ENCODE assay signal across 19 mouse cellular contexts in genomic region chr5:120961004-120961403, GRCm38 (mm10). TPM values are rescaled to one million over a fixed set of nuclear protein-coding genes. Genes with fewer than 3 reads are reported as not detected.
A peak's percentile ranks its signal among the peaks of the same experiment; 100 is the strongest.
DNase-seq lines count a peak whose midpoint lies in the region; ATAC-seq and TF ChIP-seq lines count a peak whose summit lies in the region.
"Had no signal": no experiment of that assay in that cellular context is flagged by ENCODE, and none has a peak within 500 bp of the region (broad histone marks: within the 10 kb centered on the region; RNA-seq: fewer than 3 reads in every experiment).

No protein-coding gene starts in this region.

- 59% methylated on average over 4 of the region's 4 CpGs for WGBS in intestine, embryonic 14.5 days
- WGBS in intestine, postnatal 0 days = 53% methylated on average over 4 of the region's 4 CpGs
- 64% methylated on average over 4 of the region's 4 CpGs for WGBS in embryonic facial prominence, embryonic 10.5 days
- 51% methylated on average over 4 of the region's 4 CpGs for WGBS in stomach, postnatal 0 days

- no peak overlapping the region for H3K27ac ChIP-seq in intestine, embryonic 14.5 days (ENCODE audit: low read depth)
- H3K27ac ChIP-seq in intestine, postnatal 0 days (ENCODE audit: low read depth, low read length) = no peak overlapping the region
- no peak overlapping the region for H3K27ac ChIP-seq in embryonic facial prominence, embryonic 10.5 days (replicated peaks)
- H3K27ac ChIP-seq in stomach, postnatal 0 days (replicated peaks) = no peak overlapping the region
- no peak overlapping the region for H3K27ac ChIP-seq in gastrocnemius, adult 2 months
- H3K27ac ChIP-seq: heart, adult 2 months; limb, embryonic 15.5 days; midbrain, embryonic 13.5 days; neural tube, embryonic 12.5 days had no signal

- peak; percentile 70 for DNase-seq in intestine, embryonic 14.5 days (ENCODE audit: low spot score)
- peak; percentile 29 for DNase-seq in thymus, postnatal 4 days
- no peak for DNase-seq in thymus, adult 18-20 months
- peak; percentile 35 for DNase-seq in embryonic facial prominence, embryonic 10.5 days (ENCODE audit: low spot score)
- DNase-seq in stomach, postnatal 0 days (ENCODE audit: low spot score) = peak; percentile 21
- DNase-seq in gastrocnemius, adult 2 months = no peak
- no peak for DNase-seq in cerebellum, postnatal 10 days
- DNase-seq: cerebellum, adult 11 months; heart, adult 2 months; thymus, postnatal 25 days had no signal

- no peak for TF ChIP-seq CTCF in intestine, postnatal 0 days (IDR thresholded peaks at IDR 0.05; ENCODE audit: low read depth)
- TF ChIP-seq CTCF in stomach, postnatal 0 days (IDR thresholded peaks at IDR 0.05; ENCODE audit: low read depth) = no peak
- TF ChIP-seq CTCF in gastrocnemius, adult 2 months (IDR thresholded peaks at IDR 0.05) = no peak

- H3K27me3 ChIP-seq in intestine, embryonic 14.5 days (replicated peaks; ENCODE audit: control insufficient read depth, insufficient read depth, low read length) = no peaks in the 10 kb centered on the region
- H3K27me3 ChIP-seq in intestine, postnatal 0 days (replicated peaks; ENCODE audit: control insufficient read depth, insufficient read depth, low read length) = no peaks in the 10 kb centered on the region
- no peaks in the 10 kb centered on the region for H3K27me3 ChIP-seq in embryonic facial prominence, embryonic 10.5 days (replicated peaks; ENCODE audit: low read depth, poor library complexity, severe bottlenecking)
- no peaks in the 10 kb centered on the region for H3K27me3 ChIP-seq in stomach, postnatal 0 days (ENCODE audit: control insufficient read depth, insufficient read depth, low read length)
- H3K27me3 ChIP-seq: limb, embryonic 15.5 days; midbrain, embryonic 13.5 days; neural tube, embryonic 12.5 days had no signal

- no peak overlapping the region for H3K4me2 ChIP-seq in intestine, embryonic 14.5 days (ENCODE audit: low read length)
- H3K4me2 ChIP-seq in intestine, postnatal 0 days (replicated peaks; ENCODE audit: low read depth) = no peak overlapping the region
- no peak overlapping the region for H3K4me2 ChIP-seq in stomach, postnatal 0 days (replicated peaks; ENCODE audit: low read depth)
- H3K4me2 ChIP-seq: limb, embryonic 15.5 days; midbrain, embryonic 13.5 days; neural tube, embryonic 12.5 days had no signal

- intact Hi-C loops in gastrocnemius, adult 2 months (cut with DNase I) = no loop called here

- H3K36me3 ChIP-seq in intestine, embryonic 14.5 days (ENCODE audit: control insufficient read depth, insufficient read depth, low read length) = no peaks in the 10 kb centered on the region
- H3K36me3 ChIP-seq in intestine, postnatal 0 days (ENCODE audit: control insufficient read depth, insufficient read depth) = no peaks in the 10 kb centered on the region
- no peaks in the 10 kb centered on the region for H3K36me3 ChIP-seq in embryonic facial prominence, embryonic 10.5 days (replicated peaks)
- no peaks in the 10 kb centered on the region for H3K36me3 ChIP-seq in stomach, postnatal 0 days (ENCODE audit: control insufficient read depth, insufficient read depth, low read length)
- H3K36me3 ChIP-seq: limb, embryonic 15.5 days; midbrain, embryonic 13.5 days; neural tube, embryonic 12.5 days had no signal

- TF ChIP-seq EP300 in stomach, postnatal 0 days (optimal IDR thresholded peaks at IDR 0.05) = no peak

- no peak for ATAC-seq in intestine, embryonic 14.5 days (replicated peaks; ENCODE audit: low FRiP score, low TSS enrichment, low read depth)
- no peak for ATAC-seq in intestine, postnatal 0 days
- ATAC-seq in stomach, postnatal 0 days (ENCODE audit: low FRiP score, low TSS enrichment) = no peak
- ATAC-seq: intestine, embryonic 16.5 days; midbrain, embryonic 13.5 days had no signal

- no peaks in the 10 kb centered on the region for H3K9me3 ChIP-seq in intestine, embryonic 14.5 days (ENCODE audit: control insufficient read depth, low read length)
- H3K9me3 ChIP-seq in intestine, postnatal 0 days (ENCODE audit: control insufficient read depth) = no peaks in the 10 kb centered on the region
- H3K9me3 ChIP-seq in embryonic facial prominence, embryonic 10.5 days = peaks cover 4% of the 10 kb centered on the region; the same call in 1 of the 2 replicates
- no peaks in the 10 kb centered on the region for H3K9me3 ChIP-seq in stomach, postnatal 0 days (ENCODE audit: control insufficient read depth, low read length)
- H3K9me3 ChIP-seq: limb, embryonic 15.5 days; midbrain, embryonic 13.5 days; neural tube, embryonic 12.5 days had no signal

- H3K4me1 ChIP-seq in intestine, embryonic 14.5 days (replicated peaks; ENCODE audit: control insufficient read depth, insufficient read depth, low read length) = no peaks in the 10 kb centered on the region
- no peaks in the 10 kb centered on the region for H3K4me1 ChIP-seq in intestine, postnatal 0 days (replicated peaks; ENCODE audit: control insufficient read depth, insufficient read depth, low read length)
- H3K4me1 ChIP-seq in embryonic facial prominence, embryonic 10.5 days = no peaks in the 10 kb centered on the region
- no peaks in the 10 kb centered on the region for H3K4me1 ChIP-seq in stomach, postnatal 0 days (replicated peaks; ENCODE audit: control insufficient read depth, insufficient read depth)
- H3K4me1 ChIP-seq: limb, embryonic 15.5 days; midbrain, embryonic 13.5 days; neural tube, embryonic 12.5 days had no signal

- no peak overlapping the region for H3K4me3 ChIP-seq in intestine, embryonic 14.5 days (ENCODE audit: low read depth, low read length)
- H3K4me3 ChIP-seq in intestine, postnatal 0 days (ENCODE audit: low read depth, low read length) = no peak overlapping the region
- no peak overlapping the region for H3K4me3 ChIP-seq in embryonic facial prominence, embryonic 10.5 days
- H3K4me3 ChIP-seq in stomach, postnatal 0 days (ENCODE audit: low read depth, low read length) = no peak overlapping the region
- no peak overlapping the region for H3K4me3 ChIP-seq in gastrocnemius, adult 2 months
- H3K4me3 ChIP-seq: heart, adult 2 months; limb, embryonic 15.5 days; midbrain, embryonic 13.5 days; neural tube, embryonic 12.5 days had no signal

- H3K9ac ChIP-seq in intestine, embryonic 14.5 days (ENCODE audit: low read length) = no peak overlapping the region
- no peak overlapping the region for H3K9ac ChIP-seq in intestine, postnatal 0 days (ENCODE audit: low read depth, low read length)
- no peak overlapping the region for H3K9ac ChIP-seq in stomach, postnatal 0 days (ENCODE audit: low read length)
- H3K9ac ChIP-seq: limb, embryonic 15.5 days; midbrain, embryonic 13.5 days; neural tube, embryonic 12.5 days had no signal

RNA-seq across cellular contexts. Expression of gene Oas1d, which starts 46.7 kb away (rescaled TPM):
- 0.11 TPM in 1 of 2 replicates, not detected in the other for polyA plus RNA-seq in intestine, embryonic 14.5 days (2014; fragmentation: Nextera tagmentation; extraction: Ambion mirVana)
- polyA plus RNA-seq in intestine, postnatal 0 days (2015; fragmentation: Nextera tagmentation; extraction: Ambion mirVana) = 0.18 and 0.25 TPM in 2 replicates
- not detected in 2 replicates for polyA plus RNA-seq in embryonic facial prominence, embryonic 10.5 days (2016; fragmentation: Nextera tagmentation; extraction: Ambion mirVana)
- polyA plus RNA-seq in stomach, postnatal 0 days (2015; fragmentation: Nextera tagmentation; extraction: Ambion mirVana) = 0.07 TPM in 1 of 2 replicates, not detected in the other
- total RNA-seq in gastrocnemius, adult 2 months (2021) = not detected
- total RNA-seq: heart, adult 2 months; heart, postnatal 25 days; left cerebral cortex, adult 18-20 months had no signal
- polyA plus RNA-seq: cortical plate, adult 2 months; heart, adult 2 months; intestine, embryonic 16.5 days; limb, embryonic 15.5 days; lung, embryonic 16.5 days; midbrain, embryonic 13.5 days; neural tube, embryonic 12.5 days had no signal

RNA-seq across cellular contexts. Expression of gene Rph3a, which starts 48.9 kb away (rescaled TPM):
- polyA plus RNA-seq in intestine, embryonic 14.5 days (2014; fragmentation: Nextera tagmentation; extraction: Ambion mirVana) = 0.11 and 0.19 TPM in 2 replicates
- polyA plus RNA-seq in intestine, postnatal 0 days (2015; fragmentation: Nextera tagmentation; extraction: Ambion mirVana) = 0.48 and 0.77 TPM in 2 replicates
- polyA plus RNA-seq in embryonic facial prominence, embryonic 10.5 days (2016; fragmentation: Nextera tagmentation; extraction: Ambion mirVana) = 0.14 and 0.20 TPM in 2 replicates
- polyA plus RNA-seq in stomach, postnatal 0 days (2015; fragmentation: Nextera tagmentation; extraction: Ambion mirVana) = 0.04 and 0.06 TPM in 2 replicates
- total RNA-seq in gastrocnemius, adult 2 months (2021) = not detected
- total RNA-seq: heart, adult 2 months had no signal
- polyA plus RNA-seq: heart, adult 2 months had no signal

RNA-seq across cellular contexts. Expression of gene Oas1a, which starts 53.7 kb away (rescaled TPM):
- 6.0 and 6.6 TPM in 2 replicates for polyA plus RNA-seq in intestine, embryonic 14.5 days (2014; fragmentation: Nextera tagmentation; extraction: Ambion mirVana)
- polyA plus RNA-seq in intestine, postnatal 0 days (2015; fragmentation: Nextera tagmentation; extraction: Ambion mirVana) = 65.4 and 65.6 TPM in 2 replicates
- 0.30 and 0.59 TPM in 2 replicates for polyA plus RNA-seq in embryonic facial prominence, embryonic 10.5 days (2016; fragmentation: Nextera tagmentation; extraction: Ambion mirVana)
- polyA plus RNA-seq in stomach, postnatal 0 days (2015; fragmentation: Nextera tagmentation; extraction: Ambion mirVana) = 15.5 and 16.1 TPM in 2 replicates
- total RNA-seq in gastrocnemius, adult 2 months (2021) = under 1 TPM; 0.14 to 0.18 TPM

Comparison
In these comparisons a context has a peak if more than half of its experiments do, and no peak if none do; other contexts are left out.
1. DNase-seq: peak in intestine, embryonic 14.5 days (single experiment), thymus, postnatal 4 days (single experiment), embryonic facial prominence, embryonic 10.5 days (single experiment) and stomach, postnatal 0 days (single experiment); none in thymus, adult 18-20 months (0 of 2), gastrocnemius, adult 2 months (single experiment) and cerebellum, postnatal 10 days (0 of 2).